Comparison of ENCODE assay signal across 8 mouse cellular contexts in the genomic region with DNA sequence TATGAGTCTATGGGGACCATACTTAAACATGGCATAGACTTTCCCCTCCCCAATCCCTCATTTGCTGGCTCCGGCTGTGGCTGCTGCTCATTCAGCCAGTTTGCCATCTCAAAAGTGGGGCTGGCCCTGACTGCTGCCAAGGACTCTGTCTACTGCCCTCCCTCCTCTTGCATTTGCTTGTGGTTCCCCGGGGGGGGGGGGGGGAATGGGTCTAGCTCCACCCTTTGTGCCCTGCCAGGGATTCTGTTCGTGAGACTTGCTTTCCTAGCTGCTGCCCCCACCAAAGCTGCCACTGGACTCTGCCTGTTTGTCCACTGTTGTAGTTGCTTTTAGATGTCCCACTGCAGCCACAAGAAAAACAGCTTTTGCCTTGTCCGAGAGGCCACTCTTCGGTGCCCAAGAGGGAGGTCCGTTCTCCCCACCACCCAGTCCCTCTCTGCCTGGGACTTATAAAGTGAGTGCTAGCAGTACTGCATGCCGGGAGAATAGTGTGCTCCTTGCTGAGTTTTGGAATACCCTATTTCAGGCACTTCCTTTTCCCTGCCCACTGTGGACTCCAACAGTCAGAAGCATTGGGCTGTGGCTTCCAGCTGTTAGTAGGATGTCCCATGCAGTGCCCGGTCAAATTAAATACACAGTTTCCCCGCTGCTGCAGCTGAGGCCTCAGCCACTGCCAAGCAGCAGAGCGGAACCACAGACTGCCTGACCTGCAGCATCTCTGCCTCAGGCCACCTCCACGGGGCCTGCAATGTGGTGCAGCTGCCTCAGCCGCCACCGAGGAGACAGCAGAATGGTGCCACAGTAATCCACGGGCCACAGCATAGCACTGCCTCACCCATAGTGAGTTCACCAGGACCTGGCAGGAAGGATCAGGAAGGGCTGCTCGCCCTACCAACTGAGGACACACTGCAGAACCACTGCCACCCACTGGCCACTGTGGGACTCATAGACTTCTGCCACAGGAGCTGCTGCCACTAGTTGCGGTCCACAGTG. TPM values are rescaled to one million over a fixed set of nuclear protein-coding genes. Genes with fewer than 3 reads are reported as not detected.
DNase-seq lines count a peak whose midpoint lies in the region; ATAC-seq and TF ChIP-seq lines count a peak whose summit lies in the region.

No protein-coding gene starts in this region.

- POLR2A ChIA-PET in Patski (lab: Charles Lee): no interaction called here

- H3K27ac ChIP-seq in hindbrain, embryonic 13.5 days: 0 out of 2 replicates have a peak overlapping the region, but pooled peaks have one; percentile 19

- CTCF ChIA-PET in Patski (lab: Charles Lee): interaction anchor here (1.1 to 1.5 kb wide), 2 partner anchors 56 to 70 kb away, joined by 3 to 4 read pairs; no protein-coding TSS in a partner anchor

- WGBS in hindbrain, embryonic 13.5 days: 19% methylated on average over 16 of the region's 16 CpGs

- H3K9me3 ChIP-seq in hindbrain, embryonic 13.5 days: no peaks in the 10 kb centered on the region

- peak; percentile 46 for ATAC-seq in Patski
- peak; percentile 72 for ATAC-seq in hindbrain, embryonic 13.5 days (ENCODE audit: low FRiP score)

- H3K4me2 ChIP-seq in hindbrain, embryonic 13.5 days: peak overlapping the region; percentile 37

- DNase-seq in Patski (ENCODE audit: low read depth, low spot score): no peak
- peak; percentile 89 for DNase-seq in cerebellum, postnatal 14 days
- peak; percentile 71 to 73 for DNase-seq in frontal cortex, postnatal 25 days (ENCODE audit: low spot score in 2 of 2)
- DNase-seq in layer of hippocampus, postnatal 25 days (ENCODE audit: extremely low spot score in 1 of 2, low spot score in 1 of 2): peak; percentile 64 to 74
- DNase-seq in lung, postnatal 14 days: peak; percentile 88
- DNase-seq in retina, adult 2 months (ENCODE audit: low read depth, low spot score): peak; percentile 38
- DNase-seq in thymus, postnatal 25 days: peak; percentile 78

- 0 out of 2 replicates have a peak overlapping the region, but pooled peaks have one; percentile 35 for H3K9ac ChIP-seq in hindbrain, embryonic 13.5 days

- peaks cover 14% of the 10 kb centered on the region for H3K4me1 ChIP-seq in hindbrain, embryonic 13.5 days (replicated peaks)

- peak overlapping the region; percentile 9; the same call in 1 of the 2 replicates for H3K4me3 ChIP-seq in hindbrain, embryonic 13.5 days

- no peaks in the 10 kb centered on the region for H3K36me3 ChIP-seq in hindbrain, embryonic 13.5 days

- peak; percentile 59 for TF ChIP-seq CTCF in Patski (IDR thresholded peaks at IDR 0.05)

- in situ Hi-C loops in Patski (cut with MboI; ENCODE audit: low pct_unique_long_range_greater_than_20kb): no loop called here

- H3K27me3 ChIP-seq in Patski: peaks cover 6% of the 10 kb centered on the region
- H3K27me3 ChIP-seq in hindbrain, embryonic 13.5 days: no peaks in the 10 kb centered on the region

RNA-seq across cellular contexts. Expression of a gene that starts 10.1 kb away (rescaled TPM):
- polyA plus RNA-seq in Patski (2021): 0.30 TPM
- polyA plus RNA-seq in hindbrain, embryonic 13.5 days (2015; fragmentation: Nextera tagmentation; extraction: Ambion mirVana): not detected in 2 replicates
- not detected for total RNA-seq in layer of hippocampus, postnatal 25 days (2021)

RNA-seq across cellular contexts. Expression of a gene that starts 16.1 kb away (rescaled TPM):
- polyA plus RNA-seq in Patski (2021): not detected
- polyA plus RNA-seq in hindbrain, embryonic 13.5 days (2015; fragmentation: Nextera tagmentation; extraction: Ambion mirVana): not detected in 2 replicates
- under 1 TPM in 1 of 2 experiments, not detected in 1; 0.22 TPM for total RNA-seq in layer of hippocampus, postnatal 25 days (2021)

RNA-seq across cellular contexts. Expression of a gene that starts 23.3 kb away (rescaled TPM):
- polyA plus RNA-seq in Patski (2021): not detected
- polyA plus RNA-seq in hindbrain, embryonic 13.5 days (2015; fragmentation: Nextera tagmentation; extraction: Ambion mirVana): not detected in 2 replicates
- total RNA-seq in layer of hippocampus, postnatal 25 days (2021): under 1 TPM in 1 of 2 experiments, not detected in 1; 0.38 TPM

RNA-seq across cellular contexts. Expression of a gene that starts 37.0 kb away (rescaled TPM):
- polyA plus RNA-seq in Patski (2021): 6.9 TPM
- polyA plus RNA-seq in hindbrain, embryonic 13.5 days (2015; fragmentation: Nextera tagmentation; extraction: Ambion mirVana): 2.1 and 2.6 TPM in 2 replicates
- 10 to 100 TPM; 40.3 to 41.1 TPM for total RNA-seq in layer of hippocampus, postnatal 25 days (2021)
